Mouse (Mus musculus): Measurements from ENCODE around the gene Sqstm1. TPM values are rescaled to one million over a fixed set of nuclear protein-coding genes. Genes with fewer than 3 reads are reported as not detected.
A peak's percentile ranks its signal among the peaks of the same experiment; 100 is the strongest.

Gene Sqstm1
- polyA plus RNA-seq, 1 experiment, result 414 TPM

- Histone ChIP-seq H3K4me1 (ENCODE audit: control insufficient read depth, insufficient read depth, low read length) (peaks cover 8% of the 10 kb centered on the region; the same call in 1 of the 2 replicates), H3K27ac (ENCODE audit: insufficient read depth, low read length) (0 out of 2 replicates have a peak overlapping the region, but pooled peaks have one; percentile 2), H3K4me3 (ENCODE audit: insufficient read depth, low read length) (peak overlapping the region; percentile 98)
- TF ChIP-seq POLR2A (IDR thresholded peaks at IDR 0.05; ENCODE audit: extremely low read depth, insufficient read depth, low read length), result 0 out of 2 replicates have a peak, but pooled peaks have one; percentile 7
- no peak for TF ChIP-seq CTCF (IDR thresholded peaks at IDR 0.05; ENCODE audit: extremely low read depth, insufficient read depth, low read length)
Observed at GRCm38 (mm10) chr11:50224671-50225530, 14.3 kb upstream of the Sqstm1 start.

DNA sequence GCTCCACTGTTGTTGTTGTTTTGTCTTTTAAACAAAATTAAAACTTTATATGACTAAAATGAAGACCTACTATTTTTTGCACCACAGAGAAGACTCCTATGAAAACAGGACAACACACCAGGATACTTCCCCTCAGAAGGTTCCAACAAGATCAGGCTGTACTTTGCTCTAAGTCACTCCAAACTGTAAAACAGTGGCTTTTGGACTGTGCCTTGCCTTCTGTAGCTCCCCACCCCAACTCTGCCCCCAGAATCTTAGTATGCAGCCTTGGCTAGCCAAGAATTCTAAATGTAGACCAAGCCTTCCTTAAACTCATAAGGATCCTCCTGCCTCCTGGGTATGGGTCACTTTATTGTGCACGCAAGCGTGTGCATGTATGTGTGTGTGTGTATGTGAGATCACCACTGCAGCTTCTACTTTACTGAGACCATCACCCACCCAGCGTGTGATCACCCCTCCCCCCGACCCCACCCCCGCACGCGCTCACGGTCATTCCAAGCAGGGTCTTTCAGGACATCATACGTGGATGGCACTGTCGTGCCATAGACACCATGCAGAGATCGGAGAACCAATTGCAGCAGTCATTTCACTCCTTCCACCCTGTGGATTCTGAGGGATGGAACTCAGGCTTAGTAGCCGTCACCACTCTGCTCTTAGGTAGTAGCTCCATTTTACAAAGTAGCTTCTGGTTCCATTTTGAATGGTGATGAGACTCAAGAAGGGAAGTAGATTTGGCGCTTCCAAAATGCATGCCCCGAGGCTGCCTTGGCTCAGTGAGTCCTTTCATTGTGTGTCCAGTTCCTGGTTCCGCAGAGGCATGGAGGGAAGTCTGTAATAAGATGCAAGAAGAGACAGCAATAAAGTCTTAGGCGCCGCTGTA lies 13.4 kb upstream of the Sqstm1 start:
- peak overlapping the region; percentile 98 for H3K4me3 ChIP-seq (ENCODE audit: insufficient read depth, low read length)
- no peak overlapping the region for H3K27ac ChIP-seq (ENCODE audit: insufficient read depth, low read length)
- TF ChIP-seq CTCF (IDR thresholded peaks at IDR 0.05; ENCODE audit: extremely low read depth, insufficient read depth, low read length), result no peak
- TF ChIP-seq POLR2A (IDR thresholded peaks at IDR 0.05; ENCODE audit: extremely low read depth, insufficient read depth, low read length), result no peak
- peaks cover 8% of the 10 kb centered on the region; the same call in 1 of the 2 replicates for H3K4me1 ChIP-seq (ENCODE audit: control insufficient read depth, insufficient read depth, low read length)

DNA sequence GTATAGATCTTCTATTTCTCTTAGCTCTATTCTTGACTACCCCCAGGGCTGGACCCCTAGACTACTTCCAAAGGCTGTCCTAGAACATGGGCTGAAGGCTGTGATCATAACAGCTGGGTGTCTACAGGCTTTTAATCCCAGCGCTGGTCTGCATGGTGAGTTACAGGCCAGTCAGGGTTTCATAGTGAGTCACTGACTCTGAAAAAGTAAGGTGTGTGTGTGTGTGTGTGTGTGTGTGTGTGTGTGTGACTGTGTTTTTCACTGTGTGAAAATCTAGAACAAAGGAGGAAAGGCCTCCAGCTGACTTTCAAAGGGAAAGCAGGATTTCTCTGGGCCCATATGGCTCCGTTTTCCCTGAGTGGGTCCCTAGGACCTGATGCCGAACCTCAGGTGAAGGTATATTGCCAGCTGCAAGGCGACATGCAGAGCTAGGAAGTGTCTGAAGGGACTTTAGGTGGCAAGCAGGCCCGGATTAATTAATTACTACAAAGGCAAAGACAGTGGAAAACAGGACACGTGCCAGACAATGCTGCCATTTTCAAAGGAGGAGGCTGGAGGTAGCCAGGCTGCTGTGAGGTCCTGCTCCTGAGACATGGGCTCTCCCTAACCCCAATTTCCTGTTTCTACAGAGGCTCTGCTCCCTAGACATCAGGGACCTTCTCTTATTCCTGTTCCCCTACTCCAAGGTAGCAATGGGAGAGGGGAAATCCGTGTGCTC lies 12.1 kb upstream of the Sqstm1 start:
- peaks cover 8% of the 10 kb centered on the region; the same call in 1 of the 2 replicates for H3K4me1 ChIP-seq (ENCODE audit: control insufficient read depth, insufficient read depth, low read length)
- H3K4me3 ChIP-seq (ENCODE audit: insufficient read depth, low read length), result no peak overlapping the region
- TF ChIP-seq CTCF (IDR thresholded peaks at IDR 0.05; ENCODE audit: extremely low read depth, insufficient read depth, low read length), result no peak
- no peak for TF ChIP-seq POLR2A (IDR thresholded peaks at IDR 0.05; ENCODE audit: extremely low read depth, insufficient read depth, low read length)
- H3K27ac ChIP-seq (ENCODE audit: insufficient read depth, low read length), result no peak overlapping the region

DNA sequence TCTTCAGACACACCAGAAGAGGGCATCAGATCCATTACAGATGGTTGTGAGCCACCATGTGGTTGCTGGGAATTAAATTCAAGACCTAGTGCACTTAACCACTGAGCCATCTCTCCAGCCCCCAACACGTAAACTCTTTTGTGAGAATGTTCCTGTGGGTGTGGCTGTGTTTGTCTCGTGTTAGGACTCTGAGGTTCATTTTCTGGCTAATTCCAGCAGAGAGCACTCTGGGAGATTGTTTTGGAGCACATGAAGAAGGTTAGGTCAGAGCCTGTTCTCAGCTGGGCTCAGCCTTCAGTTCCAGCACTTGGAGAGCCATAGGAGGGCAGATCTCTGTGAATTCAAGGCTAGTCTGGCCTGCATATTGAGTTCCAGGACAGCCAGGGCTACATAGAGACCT lies 9.2 kb upstream of the Sqstm1 start:
- H3K27ac ChIP-seq (ENCODE audit: insufficient read depth, low read length), result no peak overlapping the region
- H3K4me3 ChIP-seq (ENCODE audit: insufficient read depth, low read length), result no peak overlapping the region
- H3K4me1 ChIP-seq (ENCODE audit: control insufficient read depth, insufficient read depth, low read length), result 0 out of 2 replicates have a peak, but pooled peaks cover 5% of the 10 kb centered on the region
- TF ChIP-seq CTCF (IDR thresholded peaks at IDR 0.05; ENCODE audit: extremely low read depth, insufficient read depth, low read length) (no peak), POLR2A (IDR thresholded peaks at IDR 0.05; ENCODE audit: extremely low read depth, insufficient read depth, low read length) (no peak)

- H3K27ac ChIP-seq (ENCODE audit: insufficient read depth, low read length), result no peak overlapping the region
- TF ChIP-seq POLR2A (IDR thresholded peaks at IDR 0.05; ENCODE audit: extremely low read depth, insufficient read depth, low read length) (no peak), CTCF (IDR thresholded peaks at IDR 0.05; ENCODE audit: extremely low read depth, insufficient read depth, low read length) (no peak)
- H3K4me3 ChIP-seq (ENCODE audit: insufficient read depth, low read length), result no peak overlapping the region
- peaks cover 3% of the 10 kb centered on the region; the same call in 1 of the 2 replicates for H3K4me1 ChIP-seq (ENCODE audit: control insufficient read depth, insufficient read depth, low read length)
Observed at GRCm38 (mm10) chr11:50217811-50218210, 7.2 kb upstream of the Sqstm1 start.

DNA sequence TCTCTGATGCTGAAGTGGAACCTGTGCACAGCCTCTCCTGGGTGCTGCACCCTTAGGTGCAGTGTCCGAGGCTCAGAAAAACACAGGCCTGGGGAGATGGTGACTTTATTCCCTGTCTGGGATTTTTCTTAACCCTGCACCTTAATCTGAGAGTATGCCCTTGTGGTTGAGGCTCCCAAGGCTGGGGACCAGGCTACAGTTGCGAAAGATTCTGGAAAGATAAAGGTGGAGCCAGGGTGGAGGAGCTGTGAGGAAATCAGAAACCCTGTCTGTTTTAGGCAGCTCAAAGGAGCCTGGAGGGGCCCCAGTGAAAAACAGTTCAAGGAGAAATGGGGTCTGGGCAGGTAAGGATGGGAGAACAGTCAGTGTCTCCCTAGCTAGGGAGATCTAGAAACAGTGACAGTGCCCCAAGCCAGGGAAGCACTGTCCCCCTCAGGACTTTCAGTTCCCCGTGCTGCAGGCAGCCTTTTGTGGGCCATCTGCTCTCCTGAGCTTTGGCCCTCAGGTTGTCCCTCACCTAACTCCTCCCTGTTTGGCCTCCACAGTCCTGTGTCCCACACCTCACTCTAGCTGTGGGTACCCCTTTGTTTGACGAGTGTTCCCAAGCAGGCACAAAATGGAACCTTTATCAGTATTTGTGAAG lies 6.2 kb upstream of the Sqstm1 start:
- no peak overlapping the region for H3K27ac ChIP-seq (ENCODE audit: insufficient read depth, low read length)
- H3K4me1 ChIP-seq (ENCODE audit: control insufficient read depth, insufficient read depth, low read length), result peaks cover 3% of the 10 kb centered on the region; the same call in 1 of the 2 replicates
- no peak overlapping the region for H3K4me3 ChIP-seq (ENCODE audit: insufficient read depth, low read length)
- TF ChIP-seq CTCF (IDR thresholded peaks at IDR 0.05; ENCODE audit: extremely low read depth, insufficient read depth, low read length) (no peak), POLR2A (IDR thresholded peaks at IDR 0.05; ENCODE audit: extremely low read depth, insufficient read depth, low read length) (no peak)

GRCm38 (mm10) chr11:50215633-50216032 lies 5.0 kb upstream of the Sqstm1 start:
- Histone ChIP-seq H3K4me3 (ENCODE audit: insufficient read depth, low read length) (no peak overlapping the region), H3K4me1 (ENCODE audit: control insufficient read depth, insufficient read depth, low read length) (peaks cover 4% of the 10 kb centered on the region; the same call in 1 of the 2 replicates), H3K27ac (ENCODE audit: insufficient read depth, low read length) (no peak overlapping the region)
- TF ChIP-seq POLR2A (IDR thresholded peaks at IDR 0.05; ENCODE audit: extremely low read depth, insufficient read depth, low read length) (no peak), CTCF (IDR thresholded peaks at IDR 0.05; ENCODE audit: extremely low read depth, insufficient read depth, low read length) (no peak)

- TF ChIP-seq CTCF (IDR thresholded peaks at IDR 0.05; ENCODE audit: extremely low read depth, insufficient read depth, low read length), result no peak
- no peak for TF ChIP-seq POLR2A (IDR thresholded peaks at IDR 0.05; ENCODE audit: extremely low read depth, insufficient read depth, low read length)
- no peak overlapping the region for H3K27ac ChIP-seq (ENCODE audit: insufficient read depth, low read length)
- H3K4me1 ChIP-seq (ENCODE audit: control insufficient read depth, insufficient read depth, low read length), result peaks cover 4% of the 10 kb centered on the region; the same call in 1 of the 2 replicates
- no peak overlapping the region for H3K4me3 ChIP-seq (ENCODE audit: insufficient read depth, low read length)
Observed at GRCm38 (mm10) chr11:50214631-50215030, 4.0 kb upstream of the Sqstm1 start.

Measured in cortical plate, adult 2 months (tissue).